Mouse (Mus musculus) gastrocnemius, postnatal 36 days (tissue): ENCODE results near the gene Tns1. TPM values are rescaled to one million over a fixed set of nuclear protein-coding genes. Genes with fewer than 3 reads are reported as not detected.

Experiments
- DNase-seq, 2 experiments: peaks; one replicate each; pipeline ENCODE4 v3.0.0; 2022
- intact Hi-C: fragments of 180-260 bp; cut with DNase I; formaldehyde crosslinking; loops from one replicate; pipeline ENCODE4 v1.15.1; 2025
- total RNA-seq, 2 experiments: library from RNA; stranded (reverse); gene quantifications; 2 replicates each; pipeline ENCODE4 v1.2.3; 2021

Tns1 gene
- total RNA-seq, 2 experiments from 2014 or later, result 194 to 248 TPM

- DNase-seq, result no peak
- intact Hi-C loops, result no loop called here
These were observed 81.4 kb downstream of the Tns1 start for GRCm38 (mm10) chr1:74042711-74043467.

- intact Hi-C loops, result no loop called here
- no peak for DNase-seq
These were observed 82.6 kb downstream of the Tns1 start for GRCm38 (mm10) chr1:74041692-74042091.

GRCm38 (mm10) chr1:74041178-74041577, 83.1 kb downstream of the Tns1 start:
- intact Hi-C loops, result no loop called here
- DNase-seq, result no peak

- intact Hi-C loops, result loop anchor here (2.0 kb wide), 1 partner anchor 40 kb away; no protein-coding TSS in a partner anchor
- DNase-seq, result peak; percentile 52 to 53
These were observed 87.5 kb downstream of the Tns1 start for GRCm38 (mm10) chr1:74036560-74037390.

- no peak for DNase-seq
- intact Hi-C loops, result loop anchor here (2.0 kb wide), 1 partner anchor 41 kb away; no protein-coding TSS in a partner anchor
These were observed 88.2 kb downstream of the Tns1 start for GRCm38 (mm10) chr1:74035912-74036489.

- intact Hi-C loops, result no loop called here
- DNase-seq, result no peak
These were observed 88.8 kb downstream of the Tns1 start for GRCm38 (mm10) chr1:74035487-74035886.

GRCm38 (mm10) chr1:74034736-74035135, 89.5 kb downstream of the Tns1 start:
- DNase-seq, result no peak

GRCm38 (mm10) chr1:74034211-74034610, 90.0 kb downstream of the Tns1 start:
- intact Hi-C loops, result no loop called here
- no peak for DNase-seq

More at GRCm38 (mm10) chr1:74034736-74035135, 89.5 kb downstream of the Tns1 start:
- intact Hi-C loops, result no loop called here

- intact Hi-C loops, result no loop called here
- DNase-seq, result no peak
These were observed 90.8 kb downstream of the Tns1 start for GRCm38 (mm10) chr1:74033407-74033806.

GRCm38 (mm10) chr1:74032966-74033365, 91.3 kb downstream of the Tns1 start:
- DNase-seq, result no peak
- intact Hi-C loops, result no loop called here

- intact Hi-C loops, result no loop called here
- DNase-seq, result no peak
These were observed 92.3 kb downstream of the Tns1 start for GRCm38 (mm10) chr1:74031771-74032609.

- DNase-seq, result peak in 1 of 2 experiments; percentile 59
- intact Hi-C loops, result no loop called here
These were observed 93.3 kb downstream of the Tns1 start for GRCm38 (mm10) chr1:74030901-74031360.

GRCm38 (mm10) chr1:74030285-74030684, 94.0 kb downstream of the Tns1 start:
- no peak for DNase-seq
- intact Hi-C loops, result no loop called here

- intact Hi-C loops, result no loop called here
These were observed 94.6 kb downstream of the Tns1 start for GRCm38 (mm10) chr1:74029669-74030068.

GRCm38 (mm10) chr1:74028881-74029266, 95.4 kb downstream of the Tns1 start:
- DNase-seq, result peak; percentile 63 to 71
- intact Hi-C loops, result no loop called here

More at GRCm38 (mm10) chr1:74029669-74030068, 94.6 kb downstream of the Tns1 start:
- no peak for DNase-seq

- no peak for DNase-seq
- intact Hi-C loops, result no loop called here
These were observed 96.0 kb downstream of the Tns1 start for GRCm38 (mm10) chr1:74028118-74028880.

- intact Hi-C loops, result no loop called here
- DNase-seq, result peak; percentile 61 to 66
These were observed 96.6 kb downstream of the Tns1 start for GRCm38 (mm10) chr1:74027559-74028091.

- intact Hi-C loops, result no loop called here
- no peak for DNase-seq
These were observed 97.5 kb downstream of the Tns1 start for GRCm38 (mm10) chr1:74026703-74027195.
